Comparison of ENCODE assay signal across 12 mouse cellular contexts in the genomic region with DNA sequence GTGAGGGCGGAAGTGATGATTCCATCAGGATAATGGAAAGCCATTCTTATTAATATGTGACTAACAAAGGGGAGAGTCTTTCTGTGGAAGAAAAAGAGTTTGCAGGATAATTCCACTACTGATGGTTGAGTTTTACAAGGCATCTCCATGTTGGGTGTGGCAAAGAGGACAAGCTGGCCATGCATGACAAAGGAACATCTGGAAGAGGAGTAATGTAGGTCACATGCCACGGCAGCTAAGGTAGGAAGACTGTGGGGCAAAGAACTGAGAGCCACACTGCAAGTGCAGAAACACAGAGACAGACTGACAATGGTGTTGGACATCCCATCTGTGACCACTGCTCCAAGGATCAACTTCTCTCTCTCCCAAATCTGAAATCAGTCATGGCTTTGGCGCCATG.
"Had no signal": no experiment of that assay in that cellular context is flagged by ENCODE, and none has a peak within 500 bp of the region (broad histone marks: within the 10 kb centered on the region; RNA-seq: fewer than 3 reads in every experiment).

No protein-coding gene starts in this region.

- DNase-seq: left cerebral cortex, postnatal 4 days; liver; liver, embryonic 13.5 days; liver, postnatal 0 days; lung, adult 18-20 months; lung, adult 2 months; lung, embryonic 14.5 days; lung, postnatal 10 days; lung, postnatal 14 days; lung, postnatal 36 days; lung, postnatal 4 days; midbrain, embryonic 14.5 days had no signal
